Mouse (Mus musculus) layer of hippocampus, postnatal 10 days (tissue): ENCODE data around the gene Gm7929. TPM values are rescaled to one million over a fixed set of nuclear protein-coding genes. Genes with fewer than 3 reads are reported as not detected.
A peak's percentile ranks its signal among the peaks of the same experiment; 100 is the strongest.
"Not testable (repeated sequence)": the region's sequence is repeated elsewhere in the genome, so short reads cannot be mapped to it uniquely, and the experiment has no call there.

Experiments used
- DNase-seq, 2 experiments: peaks; one replicate each; pipeline ENCODE4 v3.0.0; 2021; ENCODE audit warnings: low spot score in 2 of 2
- long read RNA-seq: library from polyadenylated mRNA; stranded (forward); transcript quantifications from one replicate; pipeline ENCODE4 v2.0.0, GENCODE M21; 2023
- total RNA-seq, 2 experiments: library from RNA; stranded (reverse); gene quantifications; 2 replicates each; pipeline ENCODE4 v1.2.3; 2021

Gene Gm7929
- total RNA-seq = not detected
- long read RNA-seq = 0 reads

DNA sequence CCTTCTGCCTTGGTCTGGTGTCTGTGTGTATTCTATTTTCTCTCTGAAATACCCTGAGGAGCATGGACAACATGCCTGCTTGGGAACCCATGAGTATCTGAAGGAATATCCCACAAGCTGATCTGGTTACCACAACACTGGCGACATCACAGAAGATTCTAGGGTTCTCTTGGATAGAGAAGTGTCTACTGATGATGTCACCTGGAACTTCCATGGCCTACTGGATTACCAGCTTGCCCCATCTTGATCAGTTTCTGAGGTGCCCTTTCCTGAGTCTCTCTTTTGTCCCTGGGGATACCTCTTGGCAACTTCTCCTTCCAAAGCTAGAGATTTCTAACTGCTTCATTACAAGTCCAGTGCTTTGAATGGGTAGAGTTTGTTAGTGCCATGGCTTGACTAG lies at the start of gene Gm7929:
Gene Gm7929 (minus strand): TSS at position 101 of the 400 bp plus-strand sequence.
- DNase-seq = not testable (repeated sequence)

DNA sequence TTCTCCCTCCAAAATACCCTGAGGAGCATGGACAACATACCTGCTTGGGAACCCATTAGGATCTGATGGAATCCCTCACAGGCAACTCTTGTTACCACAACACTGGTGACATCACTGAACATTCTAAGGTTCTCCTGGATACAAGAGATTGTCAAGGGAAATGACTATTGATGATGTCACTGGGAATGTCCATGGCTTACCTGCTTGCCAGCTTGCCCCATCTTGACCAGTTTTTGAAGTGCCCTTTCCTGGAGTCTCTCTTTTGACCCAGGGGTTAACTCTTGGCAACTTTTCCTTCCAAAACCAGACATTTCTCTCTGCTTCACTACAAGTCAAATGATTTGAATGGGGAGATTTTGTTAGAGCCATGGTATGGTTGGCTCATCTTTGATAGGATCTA lies 21.9 kb upstream of the Gm7929 start, which contains the start of gene Gm47189:
Gene Gm47189 (minus strand): TSS at position 101 of the 400 bp plus-strand sequence.
- DNase-seq = not testable (repeated sequence)

DNA sequence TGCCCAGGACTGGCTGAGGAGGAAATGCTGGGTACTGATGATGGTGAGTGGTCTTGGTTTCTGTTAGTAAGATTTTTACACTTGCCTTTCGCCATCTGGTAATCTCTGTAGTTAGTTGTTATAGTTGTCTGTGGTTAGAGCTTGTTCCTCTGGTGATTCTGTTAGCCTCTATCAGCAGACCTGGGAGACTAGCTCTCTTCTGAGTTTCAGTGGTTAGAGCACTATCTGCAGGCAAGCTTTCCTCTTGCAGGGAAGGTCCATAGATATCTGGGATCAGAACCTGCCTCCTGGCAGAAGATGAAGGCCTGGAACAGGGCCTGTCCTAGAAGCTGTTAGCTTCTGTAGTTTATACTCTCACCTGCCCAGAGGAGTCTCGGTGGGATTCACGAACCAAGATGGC lies 5.5 kb upstream of the Gm7929 start:
- DNase-seq = peak; percentile 2 to 9

DNA sequence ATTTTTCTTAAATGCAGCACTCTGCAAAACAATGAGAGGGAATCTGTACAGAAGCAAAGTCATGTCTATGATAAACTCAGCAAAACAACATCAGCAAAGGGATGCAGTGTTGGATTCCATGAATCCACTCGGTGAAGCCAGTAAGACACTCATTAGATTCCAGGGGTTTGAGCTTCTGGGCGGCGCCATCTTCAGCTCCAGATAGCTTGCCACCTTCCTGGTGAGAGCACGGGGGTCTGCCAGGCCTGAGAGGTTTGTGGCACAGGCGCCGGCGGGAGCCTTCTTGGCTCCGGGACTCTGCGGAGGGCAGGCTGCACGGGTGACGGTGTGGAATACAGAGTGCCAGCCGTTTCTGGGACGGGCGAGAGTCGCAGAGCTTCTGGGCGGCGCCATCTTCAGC lies 27.0 kb downstream of the Gm7929 start:
- not testable (repeated sequence) for DNase-seq

DNA sequence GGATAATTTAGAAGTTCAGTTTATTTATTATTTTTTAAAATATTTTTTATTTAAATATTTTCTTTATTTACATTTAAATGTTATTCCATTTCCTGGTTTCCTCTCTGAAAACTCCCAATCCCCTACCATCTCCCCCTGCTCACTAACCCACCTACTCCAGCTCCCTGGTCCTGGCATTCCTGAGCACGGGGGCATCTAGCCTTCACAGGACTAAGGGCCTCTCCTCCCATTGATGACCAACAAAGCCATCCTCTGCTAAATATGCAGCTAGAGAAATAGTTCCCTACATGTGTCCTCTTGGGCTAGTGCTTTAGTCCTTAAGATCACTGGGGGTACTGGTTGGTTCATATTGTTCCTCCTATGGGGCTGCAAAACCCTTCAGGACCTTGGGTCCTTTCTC lies 33.2 kb downstream of the Gm7929 start:
- not testable (repeated sequence) for DNase-seq

DNA sequence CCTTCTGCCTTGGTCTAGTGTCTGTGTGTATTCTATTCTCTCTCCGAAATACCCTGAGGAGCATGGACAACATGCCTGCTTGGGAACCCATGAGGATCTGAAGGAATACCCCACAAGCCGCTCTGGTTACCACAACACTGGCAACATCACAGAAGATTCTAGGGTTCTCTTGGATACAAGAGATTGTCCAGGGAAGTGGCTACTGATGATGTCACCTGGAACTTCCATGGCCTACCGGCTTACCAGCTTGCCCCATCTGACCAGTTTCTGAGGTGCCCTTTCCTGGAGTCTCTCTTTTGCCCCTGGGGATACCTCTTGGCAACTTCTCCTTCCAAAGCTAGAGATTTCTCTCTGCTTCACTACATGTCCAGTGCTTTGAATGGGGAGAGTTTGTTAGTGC lies 48.6 kb downstream of the Gm7929 start, which contains the start of gene Gm8068:
Gene Gm8068 (minus strand): TSS at position 101 of the 400 bp plus-strand sequence.
- not testable (repeated sequence) for DNase-seq

Other genes starting within 250 kb of the Gm7929 start
- gene Gm7970, start 195.0 kb downstream of the Gm7929 start, total RNA-seq = not detected
- gene 1700049E17Rik2, start 177.4 kb downstream of the Gm7929 start, total RNA-seq = under 1 TPM in 1 of 2 experiments, not detected in 1; 0.33 TPM
- not detected for gene Gm3072, start 126.0 kb downstream of the Gm7929 start, total RNA-seq
- under 1 TPM in 1 of 2 experiments, not detected in 1; 0.94 TPM for gene Gm3676, start 104.1 kb downstream of the Gm7929 start, total RNA-seq
- not detected for gene Gm8068, start 48.7 kb downstream of the Gm7929 start, total RNA-seq
- gene Gm47189, start 21.8 kb upstream of the Gm7929 start, total RNA-seq = not detected
- gene Gm7980, start 156.7 kb upstream of the Gm7929 start, total RNA-seq = not detected
- not detected for gene 1700049E17Rik1, start 174.3 kb upstream of the Gm7929 start, total RNA-seq
- gene 1700024B05Rik, start 193.4 kb upstream of the Gm7929 start, total RNA-seq = not detected
- gene Gm6401, start 217.3 kb upstream of the Gm7929 start, total RNA-seq = not detected
- under 1 TPM in 1 of 2 experiments, not detected in 1; 0.85 TPM for gene Gm3543, start 232.7 kb upstream of the Gm7929 start, total RNA-seq